Mouse (Mus musculus) kidney, adult 2 months (tissue): ENCODE measurements at regions not wholly inside any gene's neighbourhood (a gene's known extent, or its start where the extent isn't known, plus 50 kb on each side); places are given as distances from the start of the nearest gene placed in this dataset.

Experiments used
- DNase-seq: peaks from one replicate; pipeline ENCODE4 v3.0.0; 2021
- H3K27ac ChIP-seq: fragments of 200-500 bp; 2 replicates; pipeline ENCODE4 v1.5.1; 2012; ENCODE audit warnings: low read depth, low read length, control low read depth, inconsistent platforms; ENCODE audit not compliant: insufficient read depth
- H3K27me3 ChIP-seq: fragments of 200-500 bp; replicated peaks from 2 replicates; pipeline ENCODE4 v1.6.1; 2012; ENCODE audit warnings: mild to moderate bottlenecking, moderate library complexity, low read length, inconsistent platforms; ENCODE audit not compliant: control insufficient read depth, insufficient read depth
- H3K36me3 ChIP-seq: fragments of 200-500 bp; 2 replicates; pipeline ENCODE4 v1.6.1; 2012; ENCODE audit warnings: mild to moderate bottlenecking, moderate library complexity, low read length, inconsistent platforms; ENCODE audit not compliant: control insufficient read depth, insufficient read depth
- H3K4me1 ChIP-seq: fragments of 200-500 bp; 2 replicates; pipeline ENCODE4 v1.6.1; 2011; ENCODE audit warnings: low read length; ENCODE audit not compliant: control insufficient read depth, insufficient read depth
- H3K4me3 ChIP-seq: fragments of 200-500 bp; 2 replicates; pipeline ENCODE4 v1.5.1; 2011; ENCODE audit warnings: mild to moderate bottlenecking, low read depth, low read length, control low read depth; ENCODE audit not compliant: insufficient read depth
- CTCF ChIP-seq: fragments of 200-500 bp; conservative IDR thresholded peaks from 2 replicates; pipeline ENCODE4 v1.5.1; 2011; ENCODE audit warnings: low read depth, mild to moderate bottlenecking, control low read depth, low read length, moderate library complexity, mixed read lengths; ENCODE audit not compliant: insufficient read depth, insufficient read length
- POLR2A ChIP-seq: fragments of 200-500 bp; IDR thresholded peaks from one replicate; pipeline ENCODE4 v1.6.1; 2011; ENCODE audit warnings: low read depth, low read length, control low read depth
- WGBS: fragments of 180-500 bp; shearing (Covaris S2); methylation state at CpG from one replicate; pipeline ENCODE4 v1.1.7; 2018; 5-methylcytosine and 5-hydroxymethylcytosine counted together

DNA sequence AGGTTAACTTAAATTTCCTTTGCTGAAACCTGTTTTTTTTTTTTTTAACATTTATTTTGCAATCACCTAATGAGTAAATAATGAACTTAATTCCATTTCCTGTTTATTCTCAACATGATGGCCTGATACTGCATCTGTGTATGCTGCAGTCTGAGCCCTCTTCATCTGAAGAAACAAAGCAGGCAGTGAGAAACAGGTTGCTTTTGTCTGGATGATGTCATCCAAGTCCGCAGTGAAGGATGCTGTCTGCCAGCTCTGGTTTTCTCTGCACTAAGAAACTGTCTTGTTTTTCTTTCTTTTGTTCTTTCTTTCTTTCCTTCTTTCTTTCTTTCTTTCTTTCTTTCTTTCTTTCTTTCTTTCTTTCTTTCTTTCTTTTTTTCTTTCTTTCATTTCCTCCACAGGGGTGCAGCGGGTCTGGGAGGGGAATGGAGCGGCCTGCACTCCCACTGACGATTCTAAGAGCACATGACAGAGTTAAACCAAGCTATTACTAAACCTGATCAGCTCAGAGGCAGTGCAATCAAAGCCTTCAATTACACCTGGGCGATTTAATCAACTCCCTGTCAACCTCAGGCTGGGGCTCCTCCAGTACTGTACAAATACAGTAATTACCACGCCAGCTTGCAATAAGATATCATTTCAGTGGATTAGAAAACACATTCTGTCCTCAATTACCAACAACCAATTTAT lies 204.0 kb downstream of the Fam76b start:
- no peaks in the 10 kb centered on the region for H3K4me1 ChIP-seq
- DNase-seq, result no peak
- H3K27ac ChIP-seq, result no peak overlapping the region
- H3K4me3 ChIP-seq, result no peak overlapping the region
- no peaks in the 10 kb centered on the region for H3K36me3 ChIP-seq
- no peaks in the 10 kb centered on the region for H3K27me3 ChIP-seq
- WGBS, result 76% methylated on average over 6 of the region's 6 CpGs
- TF ChIP-seq CTCF, result no peak
- TF ChIP-seq POLR2A, result no peak

DNA sequence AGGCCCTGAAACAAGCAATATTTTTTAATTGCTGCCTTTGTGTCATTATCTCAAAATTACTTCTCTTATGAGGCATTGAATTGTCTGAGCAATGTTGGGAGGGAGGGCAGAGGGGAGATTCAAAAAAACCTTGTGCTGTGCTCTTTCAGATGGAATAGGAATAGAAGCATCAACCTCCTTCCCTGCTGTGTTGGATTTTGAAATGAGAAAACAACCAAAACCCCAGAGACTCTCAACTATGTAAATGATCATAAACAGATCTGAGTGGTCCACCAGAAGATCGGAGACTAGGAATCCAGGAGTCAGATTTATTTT lies 204.5 kb downstream of the Fam76b start:
- H3K27me3 ChIP-seq, result no peaks in the 10 kb centered on the region
- H3K4me3 ChIP-seq, result no peak overlapping the region
- 63% methylated on average over 1 of the region's 1 CpGs for WGBS
- no peak for DNase-seq
- no peak overlapping the region for H3K27ac ChIP-seq
- no peak for TF ChIP-seq POLR2A
- no peak for TF ChIP-seq CTCF
- no peaks in the 10 kb centered on the region for H3K36me3 ChIP-seq
- no peaks in the 10 kb centered on the region for H3K4me1 ChIP-seq

DNA sequence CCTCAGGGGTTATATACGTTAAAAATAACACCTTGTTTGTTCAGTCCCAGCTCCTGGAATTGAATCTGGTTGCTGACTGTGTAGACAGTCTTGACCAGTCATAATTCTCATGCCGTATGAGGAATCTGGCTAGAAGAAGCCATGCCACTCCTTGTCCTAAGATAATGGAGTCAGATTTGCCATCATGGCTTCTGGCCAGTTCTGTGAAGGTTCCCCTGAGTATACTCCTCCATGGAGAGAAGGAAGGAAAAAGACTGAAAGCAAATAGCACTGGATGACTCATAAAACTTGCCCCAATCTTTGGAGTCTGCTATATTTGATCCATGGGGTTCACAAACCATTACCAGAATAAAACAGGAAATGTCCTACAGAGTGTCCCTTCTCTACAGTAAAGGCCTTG lies 208.0 kb downstream of the Fam76b start:
- no peaks in the 10 kb centered on the region for H3K36me3 ChIP-seq
- H3K4me1 ChIP-seq, result no peaks in the 10 kb centered on the region
- H3K27me3 ChIP-seq, result no peaks in the 10 kb centered on the region
- TF ChIP-seq CTCF, result no peak
- TF ChIP-seq POLR2A, result no peak
- no peak overlapping the region for H3K4me3 ChIP-seq
- H3K27ac ChIP-seq, result no peak overlapping the region
- 82% methylated on average over 2 of the region's 2 CpGs for WGBS
- DNase-seq, result no peak

DNA sequence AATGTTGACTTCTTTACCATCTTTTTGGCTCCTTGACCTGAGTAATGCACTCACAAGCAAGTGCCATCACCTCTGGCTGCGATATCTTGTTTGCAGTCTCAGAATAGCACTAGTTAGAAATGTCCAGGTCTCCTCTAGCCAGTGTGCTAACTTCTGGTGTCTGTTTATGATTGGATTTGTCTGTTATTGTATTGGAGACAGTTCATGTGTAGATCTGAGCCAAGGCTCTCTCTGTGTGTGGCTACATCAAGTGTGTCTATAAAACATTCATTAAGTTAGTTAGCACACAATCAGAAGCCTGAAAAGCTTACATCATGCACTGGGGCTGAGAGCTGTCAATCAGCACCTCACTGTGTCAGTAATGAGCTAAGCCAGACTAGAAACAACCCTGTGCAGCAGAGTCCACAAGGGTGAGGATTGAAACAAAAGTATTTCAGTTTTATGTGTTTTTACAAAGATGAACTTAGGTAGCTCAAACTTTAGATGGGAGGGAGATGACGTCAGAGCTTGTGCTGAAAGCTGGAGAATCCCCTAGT lies 214.5 kb downstream of the Fam76b start:
- 73% methylated on average over 2 of the region's 2 CpGs for WGBS
- Histone ChIP-seq H3K36me3 (no peaks in the 10 kb centered on the region), H3K4me1 (no peaks in the 10 kb centered on the region), H3K27ac (no peak overlapping the region), H3K4me3 (no peak overlapping the region), H3K27me3 (no peaks in the 10 kb centered on the region)
- no peak for DNase-seq
- TF ChIP-seq POLR2A, result no peak
- TF ChIP-seq CTCF, result no peak

DNA sequence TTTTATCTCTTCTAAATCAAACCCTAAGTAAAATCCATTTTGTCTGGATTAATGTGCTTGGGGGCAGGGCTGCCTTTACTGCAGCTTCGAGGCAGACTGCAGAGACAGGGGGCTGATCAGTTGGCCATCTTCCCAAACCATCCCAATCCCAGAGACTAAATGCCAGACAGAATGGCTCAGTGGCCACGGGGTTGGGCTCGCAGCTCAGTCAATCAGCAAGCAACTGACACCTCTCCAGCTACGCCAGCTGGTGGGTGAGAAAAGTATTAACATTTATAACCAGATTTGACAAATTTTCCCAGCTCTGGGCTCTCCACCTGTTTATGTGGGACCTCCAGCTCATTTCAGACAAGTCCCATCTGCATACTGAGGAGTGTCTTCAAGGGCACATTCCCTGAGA lies 220.7 kb downstream of the Fam76b start:
- H3K36me3 ChIP-seq, result no peaks in the 10 kb centered on the region
- H3K27ac ChIP-seq, result no peak overlapping the region
- no peak for TF ChIP-seq POLR2A
- no peak for TF ChIP-seq CTCF
- no peaks in the 10 kb centered on the region for H3K27me3 ChIP-seq
- 69% methylated on average over 4 of the region's 4 CpGs for WGBS
- H3K4me3 ChIP-seq, result no peak overlapping the region
- no peak for DNase-seq
- H3K4me1 ChIP-seq, result peaks cover under 1% of the 10 kb centered on the region; the same call in 1 of the 2 replicates

DNA sequence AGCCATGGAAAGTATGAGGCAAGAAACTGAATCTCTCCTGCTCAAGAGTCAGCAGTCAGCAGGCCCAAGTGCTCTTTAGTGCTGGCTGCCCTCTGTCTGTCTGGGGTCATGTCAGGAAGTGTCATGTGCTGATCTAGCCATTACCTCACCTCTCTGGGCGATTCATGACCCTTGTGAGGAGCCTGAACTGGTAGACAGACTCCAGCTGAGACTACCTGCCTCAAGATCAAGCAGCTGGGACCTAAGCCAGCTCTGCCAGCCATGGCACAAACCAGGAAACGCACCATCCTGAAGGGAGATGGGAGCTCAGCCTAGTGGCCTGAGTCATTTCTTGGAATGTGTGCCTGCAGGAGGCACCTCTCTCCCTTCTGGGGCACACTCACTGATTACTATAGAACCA lies 221.2 kb upstream of the Sesn3 start:
- no peak overlapping the region for H3K4me3 ChIP-seq
- no peak overlapping the region for H3K27ac ChIP-seq
- DNase-seq, result peak; percentile 84
- no peaks in the 10 kb centered on the region for H3K27me3 ChIP-seq
- TF ChIP-seq POLR2A, result no peak
- no peak for TF ChIP-seq CTCF
- H3K4me1 ChIP-seq, result peaks cover 8% of the 10 kb centered on the region; the same call in 1 of the 2 replicates
- no peaks in the 10 kb centered on the region for H3K36me3 ChIP-seq
- WGBS, result 20% methylated on average over 2 of the region's 2 CpGs

DNA sequence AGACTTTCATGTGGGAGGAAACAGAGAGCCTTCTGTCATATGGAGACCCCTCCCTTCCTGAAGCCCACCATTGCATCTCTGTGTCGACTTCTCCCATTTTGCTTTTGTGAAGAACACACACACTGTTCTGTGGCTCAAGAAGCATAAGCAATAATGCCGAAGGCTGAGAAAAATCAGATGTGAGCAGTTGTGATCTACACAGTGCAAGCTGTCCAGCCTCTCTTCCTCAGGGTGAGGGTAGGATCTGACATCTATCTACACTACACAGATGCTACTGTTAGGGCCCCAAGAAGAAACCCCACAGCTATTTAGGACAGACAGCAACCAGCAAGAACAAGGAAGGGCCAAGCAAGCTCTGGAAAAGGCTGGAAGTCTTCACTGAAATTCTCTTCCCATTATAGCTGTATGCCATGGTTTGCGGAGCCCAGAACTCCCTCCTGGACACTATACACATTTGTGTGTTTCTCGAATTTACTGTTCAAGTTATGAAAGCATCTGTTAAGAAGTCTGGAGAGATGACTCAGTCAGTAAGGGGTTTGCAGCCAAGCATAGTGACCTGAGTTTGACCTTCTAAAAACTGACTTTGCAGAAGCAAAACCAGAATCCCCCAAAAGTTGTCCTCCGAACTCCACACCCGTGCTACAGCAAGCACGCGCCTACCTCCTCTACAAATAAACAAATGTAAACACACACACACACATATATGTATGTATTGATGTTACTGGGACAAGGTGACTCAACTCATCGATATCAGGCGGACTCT lies 218.3 kb upstream of the Sesn3 start:
- WGBS, result 87% methylated on average over 10 of the region's 10 CpGs
- TF ChIP-seq CTCF, result no peak
- TF ChIP-seq POLR2A, result no peak
- peaks cover 8% of the 10 kb centered on the region; the same call in 1 of the 2 replicates for H3K4me1 ChIP-seq
- H3K4me3 ChIP-seq, result no peak overlapping the region
- H3K36me3 ChIP-seq, result no peaks in the 10 kb centered on the region
- no peaks in the 10 kb centered on the region for H3K27me3 ChIP-seq
- no peak for DNase-seq
- H3K27ac ChIP-seq, result no peak overlapping the region
